Mouse (Mus musculus) forebrain, embryonic 11.5 days (tissue): ENCODE measurements around the gene Tsga10ip. TPM values are rescaled to one million over a fixed set of nuclear protein-coding genes. Genes with fewer than 3 reads are reported as not detected.

Experiments
- ATAC-seq: fragments of 200-750 bp; cut with Nextera tagmentation; replicated peaks from 2 replicates; pipeline ENCODE4 v1.8.0; 2017; ENCODE audit warnings: moderate TSS enrichment; ENCODE audit not compliant: low FRiP score
- DNase-seq: peaks from one replicate; pipeline ENCODE4 v3.0.0-alpha.2; 2017; ENCODE audit warnings: low spot score
- H3K27ac ChIP-seq: fragments of 300-500 bp; sonication (generic); 2 replicates; pipeline ENCODE4 v1.5.1; 2014; ENCODE audit warnings: low read depth, low read length
- H3K27me3 ChIP-seq: fragments of 300-500 bp; sonication (generic); 2 replicates; pipeline ENCODE4 v1.6.1; 2014; ENCODE audit warnings: mild to moderate bottlenecking, low read length, mixed read lengths; ENCODE audit not compliant: control insufficient read depth, insufficient read depth
- H3K36me3 ChIP-seq: fragments of 300-500 bp; sonication (generic); 2 replicates; pipeline ENCODE4 v1.6.1; 2014; ENCODE audit warnings: mild to moderate bottlenecking, low read length, moderate library complexity, mixed read lengths; ENCODE audit not compliant: control insufficient read depth, insufficient read depth
- H3K4me1 ChIP-seq: fragments of 300-500 bp; sonication (generic); replicated peaks from 2 replicates; pipeline ENCODE4 v1.6.1; 2014; ENCODE audit warnings: low read length, mixed read lengths; ENCODE audit not compliant: control insufficient read depth, insufficient read depth
- H3K4me2 ChIP-seq: fragments of 300-500 bp; sonication (generic); 2 replicates; pipeline ENCODE4 v1.6.1; 2014; ENCODE audit warnings: low read depth, mild to moderate bottlenecking, low read length, moderate library complexity, mixed read lengths; ENCODE audit not compliant: severe bottlenecking
- H3K4me3 ChIP-seq: fragments of 300-500 bp; sonication (generic); 2 replicates; pipeline ENCODE4 v1.5.1; 2014; ENCODE audit warnings: low read depth, low read length
- H3K9ac ChIP-seq: fragments of 300-500 bp; sonication (generic); 2 replicates; pipeline ENCODE4 v1.6.1; 2014; ENCODE audit warnings: low read length
- H3K9me3 ChIP-seq: fragments of 300-500 bp; sonication (generic); 2 replicates; pipeline ENCODE4 v1.6.1; 2016; ENCODE audit warnings: low read length, mixed read lengths; ENCODE audit not compliant: control insufficient read depth
- WGBS: fragments of 180-500 bp; shearing (Covaris S2); extraction: QIAGEN DNeasy Blood & Tissue Kit; methylation state at CpG from one replicate; pipeline ENCODE4 v1.1.7; 2014; 5-methylcytosine and 5-hydroxymethylcytosine counted together
- polyA plus RNA-seq: library from polyadenylated mRNA; unstranded; fragments of >200 nt; fragmentation: Nextera tagmentation; extraction: Ambion mirVana; gene quantifications from 2 replicates; pipeline ENCODE4 v1.2.1, GENCODE M21; 2014

The Tsga10ip gene
- polyA plus RNA-seq, 1 experiment from 2014 or later: not detected

- 88% methylated on average over 18 of the region's 18 CpGs for WGBS
- peaks cover 17% of the 10 kb centered on the region; the same call in 1 of the 2 replicates for H3K4me1 ChIP-seq
- H3K36me3 ChIP-seq: peaks cover 7% of the 10 kb centered on the region; the same call in 1 of the 2 replicates
- H3K4me3 ChIP-seq: peak overlapping the region; percentile 83
- H3K4me2 ChIP-seq: peak overlapping the region; percentile 85
- DNase-seq: no peak
- peak overlapping the region; percentile 66; the same call in 1 of the 2 replicates for H3K27ac ChIP-seq
- H3K27me3 ChIP-seq: no peaks in the 10 kb centered on the region
- H3K9me3 ChIP-seq: no peaks in the 10 kb centered on the region
- ATAC-seq: no peak
- H3K9ac ChIP-seq: peak overlapping the region; percentile 94
Measured at GRCm38 (mm10) chr19:5425906-5426565, 23.7 kb upstream of the Tsga10ip start.

GRCm38 (mm10) chr19:5424782-5425741 lies 22.7 kb upstream of the Tsga10ip start, which contains the start of the genes Drap1 and AI837181:
Drap1 (minus strand) TSS chr19:5424979.
AI837181 (plus strand) TSS chr19:5425144.
- peak within 1 kb of the TSS; percentile 94 for H3K9ac ChIP-seq
- peaks cover 17% of the 10 kb centered on the region; the same call in 1 of the 2 replicates for H3K4me1 ChIP-seq
- no peaks in the 10 kb centered on the region for H3K9me3 ChIP-seq
- H3K27ac ChIP-seq: peak within 1 kb of the TSS; percentile 82
- H3K4me2 ChIP-seq: peak within 1 kb of the TSS; percentile 91
- H3K4me3 ChIP-seq: peak within 1 kb of the TSS; percentile 83
- peak; percentile 100 for DNase-seq
- no peaks in the 10 kb centered on the region for H3K27me3 ChIP-seq
- WGBS: under 1% methylated on average over 48 of the region's 87 CpGs
- ATAC-seq: peak; percentile 92
- H3K36me3 ChIP-seq: peaks cover 7% of the 10 kb centered on the region; the same call in 1 of the 2 replicates

- H3K36me3 ChIP-seq: peaks cover 7% of the 10 kb centered on the region; the same call in 1 of the 2 replicates
- H3K27me3 ChIP-seq: no peaks in the 10 kb centered on the region
- no peaks in the 10 kb centered on the region for H3K9me3 ChIP-seq
- peak overlapping the region; percentile 94 for H3K9ac ChIP-seq
- H3K4me3 ChIP-seq: peak overlapping the region; percentile 83
- peak overlapping the region; percentile 91 for H3K4me2 ChIP-seq
- H3K27ac ChIP-seq: peak overlapping the region; percentile 82
- DNase-seq (no peak), ATAC-seq (peak; percentile 70)
- peaks cover 17% of the 10 kb centered on the region; the same call in 1 of the 2 replicates for H3K4me1 ChIP-seq
- under 1% methylated on average over 33 of the region's 48 CpGs for WGBS
Measured at GRCm38 (mm10) chr19:5424092-5424781, 21.9 kb upstream of the Tsga10ip start.

DNA sequence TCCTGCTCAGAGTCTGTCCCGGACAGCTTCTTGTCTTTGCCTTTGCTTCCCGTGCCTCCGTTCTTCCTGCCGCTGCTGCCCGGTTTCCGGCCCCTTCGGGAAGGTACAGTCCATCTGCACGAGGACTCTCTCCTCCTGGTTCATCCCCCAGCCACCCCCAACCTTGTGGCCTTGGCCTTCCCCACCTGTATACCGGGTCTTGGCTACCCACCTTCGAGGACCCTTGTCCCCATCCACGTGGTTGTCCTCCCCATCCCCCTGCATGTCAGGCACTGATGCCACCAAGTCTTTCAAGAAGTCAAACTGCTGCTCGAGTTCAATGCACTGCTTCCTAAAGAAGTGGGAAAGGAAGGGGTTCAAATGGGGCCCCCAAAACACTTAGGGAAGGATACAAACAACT lies 21.2 kb upstream of the Tsga10ip start:
- Histone ChIP-seq H3K4me2 (peak overlapping the region; percentile 91), H3K27ac (no peak overlapping the region), H3K4me3 (peak overlapping the region; percentile 83), H3K9ac (peak overlapping the region; percentile 94), H3K27me3 (no peaks in the 10 kb centered on the region), H3K36me3 (peaks cover 7% of the 10 kb centered on the region; the same call in 1 of the 2 replicates), H3K9me3 (no peaks in the 10 kb centered on the region), H3K4me1 (peaks cover 17% of the 10 kb centered on the region; the same call in 1 of the 2 replicates)
- ATAC-seq: no peak
- no peak for DNase-seq
- 66% methylated on average over 12 of the region's 12 CpGs for WGBS

DNA sequence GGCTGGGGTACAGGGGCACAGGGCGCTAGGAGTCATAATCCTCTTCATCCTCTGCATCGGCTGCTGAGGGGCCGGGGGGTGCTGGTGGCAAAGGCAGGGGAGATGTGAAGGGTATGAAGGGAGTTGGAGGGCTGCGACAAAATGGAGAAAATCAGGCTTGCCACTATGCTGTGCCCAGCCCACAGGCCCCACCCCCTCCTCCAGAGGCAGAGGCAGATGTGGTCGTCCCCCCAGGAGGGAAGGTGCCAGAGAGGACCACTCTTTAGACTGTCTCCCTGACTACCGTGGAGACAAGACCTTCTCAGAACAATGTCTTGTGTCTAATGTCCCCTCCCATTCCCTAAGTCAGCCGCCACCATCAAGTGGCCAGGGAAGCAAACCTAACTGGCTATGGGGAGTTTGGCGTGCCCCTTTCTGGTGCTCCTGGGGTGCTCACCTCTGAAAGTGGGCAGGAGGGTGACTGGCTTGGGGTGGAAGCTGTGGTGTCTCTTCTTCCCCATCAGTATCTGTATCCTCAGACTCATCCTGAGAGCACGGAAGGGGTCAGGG lies 20.6 kb upstream of the Tsga10ip start:
- Histone ChIP-seq H3K4me2 (peak overlapping the region; percentile 91), H3K4me3 (no peak overlapping the region), H3K4me1 (peaks cover 17% of the 10 kb centered on the region; the same call in 1 of the 2 replicates), H3K27ac (no peak overlapping the region), H3K36me3 (peaks cover 7% of the 10 kb centered on the region; the same call in 1 of the 2 replicates), H3K9me3 (no peaks in the 10 kb centered on the region), H3K9ac (peak overlapping the region; percentile 7; the same call in 1 of the 2 replicates), H3K27me3 (no peaks in the 10 kb centered on the region)
- DNase-seq (no peak), ATAC-seq (no peak)
- WGBS: 78% methylated on average over 9 of the region's 9 CpGs

GRCm38 (mm10) chr19:5422267-5422666 lies 19.9 kb upstream of the Tsga10ip start:
- Histone ChIP-seq H3K4me1 (peaks cover 17% of the 10 kb centered on the region; the same call in 1 of the 2 replicates), H3K36me3 (peaks cover 7% of the 10 kb centered on the region; the same call in 1 of the 2 replicates), H3K4me2 (no peak overlapping the region), H3K27ac (no peak overlapping the region), H3K9ac (no peak overlapping the region), H3K9me3 (no peaks in the 10 kb centered on the region), H3K27me3 (no peaks in the 10 kb centered on the region), H3K4me3 (no peak overlapping the region)
- DNase-seq: no peak
- no peak for ATAC-seq
- 89% methylated on average over 10 of the region's 10 CpGs for WGBS

DNA sequence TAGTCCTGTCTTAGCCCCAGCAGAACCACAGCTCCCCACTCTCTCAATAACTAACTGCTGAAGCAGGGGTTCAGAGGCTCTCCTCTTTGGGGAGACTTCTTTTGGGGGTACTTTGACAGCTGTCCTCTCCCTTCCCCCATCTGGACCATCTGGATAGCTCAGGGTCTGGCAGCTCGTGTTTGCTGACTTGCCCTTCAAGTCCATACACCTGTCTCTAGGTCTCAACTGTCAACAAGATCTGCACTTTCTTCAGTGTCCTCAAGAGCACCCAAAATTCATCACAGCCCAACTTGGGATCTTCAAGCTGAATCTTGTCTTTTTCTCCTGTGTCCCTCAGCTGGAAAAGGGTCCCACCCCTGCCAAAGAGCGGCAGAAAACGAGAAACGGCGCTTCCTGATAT lies 19.5 kb upstream of the Tsga10ip start:
- Histone ChIP-seq H3K4me3 (no peak overlapping the region), H3K9me3 (no peaks in the 10 kb centered on the region), H3K36me3 (peaks cover 7% of the 10 kb centered on the region; the same call in 1 of the 2 replicates), H3K27me3 (no peaks in the 10 kb centered on the region), H3K27ac (no peak overlapping the region), H3K4me1 (peaks cover 17% of the 10 kb centered on the region; the same call in 1 of the 2 replicates), H3K9ac (no peak overlapping the region), H3K4me2 (no peak overlapping the region)
- DNase-seq (no peak), ATAC-seq (no peak)
- 88% methylated on average over 5 of the region's 5 CpGs for WGBS
